Mouse (Mus musculus) cerebellum, adult 2 months (tissue): ENCODE measurements around the gene 6030468B19Rik. TPM values are rescaled to one million over a fixed set of nuclear protein-coding genes. Genes with fewer than 3 reads are reported as not detected.

Experiments
- DNase-seq, 2 experiments: peaks; one replicate each; pipeline ENCODE4 v3.0.0; 2021
- H3K27ac ChIP-seq: fragments of 200-500 bp; 2 replicates; pipeline ENCODE4 v1.5.1; 2012; ENCODE audit warnings: low read length, control low read depth, inconsistent platforms; ENCODE audit not compliant: insufficient read depth
- H3K27me3 ChIP-seq: fragments of 200-500 bp; 2 replicates; pipeline ENCODE4 v1.6.1; 2012; ENCODE audit warnings: inconsistent platforms, mild to moderate bottlenecking, low read length, moderate library complexity; ENCODE audit not compliant: control insufficient read depth, insufficient read depth
- H3K4me1 ChIP-seq: fragments of 200-500 bp; 2 replicates; pipeline ENCODE4 v1.6.1; 2011; ENCODE audit warnings: low read length; ENCODE audit not compliant: control insufficient read depth, insufficient read depth
- H3K4me3 ChIP-seq: fragments of 200-500 bp; replicated peaks from 2 replicates; pipeline ENCODE3; 2011; ENCODE audit warnings: mild to moderate bottlenecking, low read depth, low read length, control low read depth; ENCODE audit not compliant: insufficient read depth
- CTCF ChIP-seq: fragments of 200-500 bp; IDR thresholded peaks from 2 replicates; pipeline ENCODE4 v1.5.1; 2011; ENCODE audit warnings: low read depth, mild to moderate bottlenecking, control low read depth, low read length, moderate library complexity, borderline replicate concordance; ENCODE audit not compliant: insufficient read depth
- POLR2A ChIP-seq: fragments of 200-500 bp; IDR thresholded peaks from 2 replicates; pipeline ENCODE4 v1.6.1; 2011; ENCODE audit warnings: low read length, control low read depth, borderline replicate concordance; ENCODE audit not compliant: insufficient read depth
- WGBS: fragments of 180-500 bp; shearing (Covaris S2); methylation state at CpG from one replicate; pipeline ENCODE4 v1.1.7; 2018; 5-methylcytosine and 5-hydroxymethylcytosine counted together
- polyA plus RNA-seq: library from polyadenylated mRNA; depleted of rRNA; stranded (reverse); fragments of >200 nt; gene quantifications from 2 replicates; pipeline ENCODE4 v1.2.3, GENCODE M21; 2012

6030468B19Rik gene
- polyA plus RNA-seq, 1 experiment: not detected

GRCm38 (mm10) chr11:117780199-117780515 is 17.3 kb upstream of the 6030468B19Rik start:
- 9% methylated on average over 17 of the region's 17 CpGs for WGBS
- no peak overlapping the region for H3K4me3 ChIP-seq
- no peak overlapping the region for H3K27ac ChIP-seq
- TF ChIP-seq CTCF (no peak), POLR2A (no peak)
- H3K27me3 ChIP-seq: peaks cover 5% of the 10 kb centered on the region; the same call in 1 of the 2 replicates
- peaks cover 5% of the 10 kb centered on the region; the same call in 1 of the 2 replicates for H3K4me1 ChIP-seq
- no peak for DNase-seq

DNA sequence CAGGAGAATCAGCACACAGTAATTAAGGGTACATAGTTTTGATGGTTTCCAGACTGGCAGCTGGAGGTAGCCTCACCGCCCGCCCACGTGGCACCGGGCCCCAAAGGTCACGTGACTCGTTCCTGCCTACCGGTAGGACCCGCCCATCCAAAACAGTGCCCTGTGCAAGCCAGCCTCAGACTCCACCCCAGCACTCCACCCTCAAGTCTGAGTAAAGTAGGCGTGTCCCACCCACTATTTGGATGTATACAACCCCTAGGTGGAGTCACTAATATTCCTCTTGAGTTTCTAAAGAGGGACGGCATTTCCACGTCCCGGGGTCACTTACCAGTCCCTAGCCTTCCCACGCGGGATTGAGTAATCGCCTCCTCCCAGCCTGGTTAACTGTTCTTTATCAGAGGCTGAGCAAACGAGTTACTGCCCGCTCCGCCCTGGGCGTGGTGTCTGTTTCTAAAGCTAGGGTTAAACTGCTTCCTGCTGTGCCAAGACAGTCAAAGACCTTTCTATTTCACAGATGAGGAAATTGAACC is 16.8 kb upstream of the 6030468B19Rik start:
- Histone ChIP-seq H3K27ac (no peak overlapping the region), H3K4me3 (no peak overlapping the region), H3K27me3 (peaks cover 5% of the 10 kb centered on the region; the same call in 1 of the 2 replicates), H3K4me1 (peaks cover 5% of the 10 kb centered on the region; the same call in 1 of the 2 replicates)
- TF ChIP-seq CTCF (no peak), POLR2A (no peak)
- 6% methylated on average over 19 of the region's 19 CpGs for WGBS
- DNase-seq: peak in 1 of 2 experiments; percentile 35

GRCm38 (mm10) chr11:117781199-117781821 is 16.1 kb upstream of the 6030468B19Rik start:
- H3K4me1 ChIP-seq: peaks cover 5% of the 10 kb centered on the region; the same call in 1 of the 2 replicates
- H3K4me3 ChIP-seq: no peak overlapping the region
- no peak overlapping the region for H3K27ac ChIP-seq
- WGBS: 25% methylated on average over 18 of the region's 18 CpGs
- H3K27me3 ChIP-seq: peaks cover 5% of the 10 kb centered on the region; the same call in 1 of the 2 replicates
- TF ChIP-seq POLR2A (no peak), CTCF (no peak)
- no peak for DNase-seq

DNA sequence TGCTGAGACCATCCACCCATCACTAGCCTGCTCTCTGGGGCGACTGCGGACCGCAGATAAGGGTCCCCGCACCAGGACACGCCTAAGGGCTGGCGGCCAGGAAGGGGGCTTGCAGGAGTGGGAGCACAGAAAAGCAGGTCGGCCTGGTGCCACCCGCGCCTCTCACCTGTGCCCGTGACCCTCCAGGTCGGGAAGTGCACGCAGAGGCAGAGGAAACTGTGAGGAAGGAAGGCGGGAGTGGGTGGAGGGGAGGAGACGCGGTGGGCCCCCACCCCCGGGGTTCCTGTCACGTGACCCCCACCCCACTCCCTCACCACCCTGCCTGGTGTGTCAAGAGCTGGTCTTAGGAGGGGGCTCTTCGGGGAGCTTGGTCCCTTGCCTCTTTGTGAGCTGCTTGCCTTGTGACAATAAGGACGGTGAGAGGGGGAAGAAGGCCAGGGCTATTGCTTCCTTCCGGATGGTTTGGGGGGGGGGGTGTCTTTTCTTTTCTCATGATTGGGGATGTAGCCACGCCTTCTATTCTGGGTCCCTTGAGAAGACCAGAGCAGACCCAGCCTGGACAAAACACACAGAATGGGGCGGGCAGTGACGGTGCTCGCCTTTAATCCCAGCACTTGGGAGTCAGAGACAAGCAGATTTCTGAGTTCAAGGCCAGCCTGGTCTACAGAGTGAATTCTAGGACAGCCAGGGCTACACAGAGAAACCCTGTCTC is 15.3 kb upstream of the 6030468B19Rik start, which contains the start of the genes Tmc8 and Tmc6:
Tmc8 (plus strand) TSS at position 84 of the 712 bp plus-strand sequence.
Tmc6 (minus strand) TSS at position 206 of the 712 bp plus-strand sequence.
- no peak within 1 kb of the TSS for H3K4me3 ChIP-seq
- no peak within 1 kb of the TSS for H3K27ac ChIP-seq
- 57% methylated on average over 24 of the region's 24 CpGs for WGBS
- H3K4me1 ChIP-seq: peaks cover 5% of the 10 kb centered on the region; the same call in 1 of the 2 replicates
- DNase-seq: no peak
- TF ChIP-seq POLR2A (no peak), CTCF (no peak)
- peaks cover 5% of the 10 kb centered on the region; the same call in 1 of the 2 replicates for H3K27me3 ChIP-seq

GRCm38 (mm10) chr11:117782705-117783034 is 14.8 kb upstream of the 6030468B19Rik start:
- Histone ChIP-seq H3K4me1 (peaks cover 5% of the 10 kb centered on the region; the same call in 1 of the 2 replicates), H3K27me3 (peaks cover 5% of the 10 kb centered on the region; the same call in 1 of the 2 replicates), H3K4me3 (no peak overlapping the region), H3K27ac (no peak overlapping the region)
- TF ChIP-seq CTCF: no peak
- TF ChIP-seq POLR2A: no peak
- 73% methylated on average over 9 of the region's 9 CpGs for WGBS
- no peak for DNase-seq

DNA sequence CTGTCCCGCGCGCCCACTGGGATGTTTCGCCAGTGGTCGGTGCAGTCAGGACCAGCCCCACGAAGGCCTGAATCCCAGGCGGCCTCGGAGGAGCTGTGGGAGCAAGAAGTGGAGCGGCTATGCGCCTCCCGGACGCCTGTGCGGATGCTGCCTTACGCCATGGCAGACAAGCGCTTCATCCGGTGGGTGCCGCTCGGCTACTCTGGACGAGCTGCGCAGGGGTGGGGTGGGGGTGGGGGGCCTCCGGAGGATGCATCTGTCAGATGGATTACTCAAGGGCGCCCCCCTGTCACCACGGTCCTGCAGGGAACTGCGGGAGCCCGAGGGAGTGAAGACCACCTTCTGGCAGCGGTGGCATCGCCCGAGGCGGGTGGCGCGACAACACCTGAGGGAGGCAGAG is 14.4 kb upstream of the 6030468B19Rik start:
- TF ChIP-seq CTCF (peak; percentile 25; the same call in 1 of the 2 replicates), POLR2A (no peak)
- H3K27me3 ChIP-seq: peaks cover 5% of the 10 kb centered on the region; the same call in 1 of the 2 replicates
- WGBS: 11% methylated on average over 31 of the region's 31 CpGs
- no peak for DNase-seq
- H3K4me1 ChIP-seq: peaks cover 5% of the 10 kb centered on the region; the same call in 1 of the 2 replicates
- H3K4me3 ChIP-seq: no peak overlapping the region
- H3K27ac ChIP-seq: no peak overlapping the region

- TF ChIP-seq CTCF (no peak), POLR2A (no peak)
- Histone ChIP-seq H3K4me1 (peaks cover 5% of the 10 kb centered on the region; the same call in 1 of the 2 replicates), H3K27me3 (peaks cover 5% of the 10 kb centered on the region; the same call in 1 of the 2 replicates), H3K4me3 (no peak overlapping the region), H3K27ac (no peak overlapping the region)
- WGBS: 63% methylated on average over 10 of the region's 10 CpGs
- no peak for DNase-seq
These were observed 13.7 kb upstream of the 6030468B19Rik start for GRCm38 (mm10) chr11:117783683-117784309.
